Mouse (Mus musculus) embryonic facial prominence, embryonic 11.5 days (tissue): ENCODE data around the gene Cacna2d3. TPM values are rescaled to one million over a fixed set of nuclear protein-coding genes. Genes with fewer than 3 reads are reported as not detected.

Source experiments
- ATAC-seq: fragments of 200-750 bp; cut with Nextera tagmentation; replicated peaks from 2 replicates; pipeline ENCODE4 v1.8.0; 2017; ENCODE audit warnings: low read depth; ENCODE audit not compliant: insufficient number of reproducible peaks, low FRiP score, low TSS enrichment
- DNase-seq: peaks from one replicate; pipeline ENCODE4 v3.0.0-alpha.2; 2015; ENCODE audit warnings: low spot score
- H3K27ac ChIP-seq: fragments of 300-500 bp; sonication (generic); replicated peaks from 2 replicates; pipeline ENCODE4 v1.5.1; 2014; ENCODE audit warnings: mild to moderate bottlenecking, low read depth, low read length, control low read depth
- H3K27me3 ChIP-seq: fragments of 300-500 bp; sonication (generic); 2 replicates; pipeline ENCODE4 v1.6.1; 2014; ENCODE audit warnings: mild to moderate bottlenecking, low read length, moderate library complexity, mixed read lengths; ENCODE audit not compliant: control insufficient read depth, insufficient read depth
- H3K36me3 ChIP-seq: fragments of 300-500 bp; sonication (generic); replicated peaks from 2 replicates; pipeline ENCODE4 v1.6.1; 2014; ENCODE audit warnings: low read depth, mild to moderate bottlenecking, low read length, moderate library complexity, mixed read lengths; ENCODE audit not compliant: control insufficient read depth, insufficient read depth
- H3K4me1 ChIP-seq: fragments of 300-500 bp; sonication (generic); 2 replicates; pipeline ENCODE4 v1.6.1; 2014; ENCODE audit warnings: low read length, mixed read lengths; ENCODE audit not compliant: control insufficient read depth, insufficient read depth
- H3K4me2 ChIP-seq: fragments of 300-500 bp; sonication (generic); 2 replicates; pipeline ENCODE4 v1.6.1; 2014; ENCODE audit warnings: low read depth, mild to moderate bottlenecking, control low read depth, low read length, moderate library complexity
- H3K4me3 ChIP-seq: fragments of 300-500 bp; sonication (generic); 2 replicates; pipeline ENCODE4 v1.5.1; 2014; ENCODE audit warnings: low read depth, low read length, control low read depth
- H3K9ac ChIP-seq: fragments of 300-500 bp; sonication (generic); replicated peaks from 2 replicates; pipeline ENCODE4 v1.6.1; 2014; ENCODE audit warnings: mild to moderate bottlenecking, control low read depth, low read length
- H3K9me3 ChIP-seq: fragments of 300-500 bp; sonication (generic); replicated peaks from 2 replicates; pipeline ENCODE4 v1.6.1; 2016; ENCODE audit warnings: mild to moderate bottlenecking, low read length, inconsistent platforms, mixed read lengths; ENCODE audit not compliant: control insufficient read depth
- WGBS: fragments of 180-500 bp; shearing (Covaris S2); extraction: QIAGEN DNeasy Blood & Tissue Kit; methylation state at CpG from one replicate; pipeline ENCODE4 v1.1.7; 2014; 5-methylcytosine and 5-hydroxymethylcytosine counted together
- polyA plus RNA-seq: library from polyadenylated mRNA; unstranded; fragments of >200 nt; fragmentation: Nextera tagmentation; extraction: Ambion mirVana; gene quantifications from 2 replicates; pipeline ENCODE4 v1.2.1, GENCODE M21; 2014

Cacna2d3 gene
- polyA plus RNA-seq, 1 experiment from 2014 or later, result 4.0 TPM

GRCm38 (mm10) chr14:29575551-29575950, 146.1 kb downstream of the Cacna2d3 start:
- H3K4me1 ChIP-seq, result no peaks in the 10 kb centered on the region
- no peak for DNase-seq
- H3K27ac ChIP-seq, result no peak overlapping the region
- no peaks in the 10 kb centered on the region for H3K9me3 ChIP-seq
- no peak for ATAC-seq
- no peaks in the 10 kb centered on the region for H3K36me3 ChIP-seq
- no peak overlapping the region for H3K9ac ChIP-seq
- no peak overlapping the region for H3K4me3 ChIP-seq
- 65% methylated on average over 5 of the region's 5 CpGs for WGBS
- no peaks in the 10 kb centered on the region for H3K27me3 ChIP-seq
- H3K4me2 ChIP-seq, result no peak overlapping the region

DNA sequence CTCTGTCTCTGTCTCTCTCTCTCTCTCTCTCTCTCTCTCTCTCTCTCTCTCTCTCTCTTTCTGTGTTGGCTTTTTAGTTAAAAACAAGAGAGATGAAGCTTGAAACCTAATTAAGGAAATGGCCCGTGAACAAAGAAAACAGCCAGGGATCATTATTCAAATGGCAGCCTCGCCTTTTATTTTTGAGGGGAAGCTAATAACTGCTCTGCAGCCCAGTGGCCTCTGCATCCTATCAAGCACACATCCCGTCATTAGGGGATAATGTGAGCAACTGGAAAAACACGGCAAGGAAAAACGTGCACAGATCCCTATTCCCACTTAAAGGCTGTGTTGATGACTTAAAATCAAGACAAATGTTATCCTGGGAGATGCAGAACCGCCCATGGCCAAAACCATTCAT, 159.0 kb downstream of the Cacna2d3 start:
- H3K4me1 ChIP-seq, result no peaks in the 10 kb centered on the region
- ATAC-seq (no peak), DNase-seq (peak; percentile 2)
- WGBS, result 49% methylated on average over 6 of the region's 6 CpGs
- H3K9ac ChIP-seq, result no peak overlapping the region
- no peaks in the 10 kb centered on the region for H3K9me3 ChIP-seq
- no peaks in the 10 kb centered on the region for H3K36me3 ChIP-seq
- H3K4me2 ChIP-seq, result no peak overlapping the region
- H3K27ac ChIP-seq, result no peak overlapping the region
- H3K27me3 ChIP-seq, result no peaks in the 10 kb centered on the region
- no peak overlapping the region for H3K4me3 ChIP-seq

DNA sequence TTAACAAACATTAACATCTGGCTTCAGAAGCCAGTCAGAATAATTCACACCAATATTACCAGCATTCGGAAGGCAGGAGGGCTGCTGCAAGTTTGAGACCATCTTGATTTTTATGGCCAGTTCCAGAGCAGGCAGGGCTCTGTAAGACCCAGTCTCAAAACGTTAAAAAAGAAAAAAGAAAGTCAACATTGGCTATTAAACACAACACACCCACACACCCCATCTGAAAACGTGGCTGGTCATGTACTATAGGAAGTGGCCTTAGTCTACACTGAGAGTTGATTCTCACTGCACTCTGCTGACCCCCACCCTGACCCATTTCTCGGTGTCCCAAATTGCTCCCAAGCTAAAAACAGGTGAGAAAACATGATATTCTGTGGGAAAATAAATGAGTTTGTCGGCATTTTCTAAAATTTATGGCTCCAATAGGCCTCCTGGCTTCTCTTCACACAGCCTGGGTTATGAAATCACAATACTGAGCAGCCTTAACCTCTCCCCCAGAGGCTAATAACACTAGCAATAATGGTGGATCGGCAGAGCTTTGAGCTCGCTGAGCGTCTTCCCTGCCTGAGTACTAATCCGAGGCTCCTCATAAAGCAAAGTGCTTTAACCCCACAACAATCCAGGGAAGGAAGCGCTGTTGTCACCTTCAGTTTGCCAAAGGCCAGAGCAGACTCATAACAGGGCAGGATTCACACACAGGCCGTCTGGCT, 160.4 kb downstream of the Cacna2d3 start:
- Histone ChIP-seq H3K9ac (no peak overlapping the region), H3K9me3 (no peaks in the 10 kb centered on the region), H3K4me1 (no peaks in the 10 kb centered on the region), H3K4me3 (no peak overlapping the region), H3K36me3 (no peaks in the 10 kb centered on the region), H3K27me3 (no peaks in the 10 kb centered on the region), H3K4me2 (no peak overlapping the region), H3K27ac (no peak overlapping the region)
- no peak for ATAC-seq
- DNase-seq, result no peak
- 83% methylated on average over 11 of the region's 11 CpGs for WGBS

GRCm38 (mm10) chr14:29558440-29558839, 163.2 kb downstream of the Cacna2d3 start:
- 89% methylated on average over 8 of the region's 8 CpGs for WGBS
- ATAC-seq (no peak), DNase-seq (no peak)
- no peaks in the 10 kb centered on the region for H3K36me3 ChIP-seq
- no peak overlapping the region for H3K27ac ChIP-seq
- no peaks in the 10 kb centered on the region for H3K9me3 ChIP-seq
- H3K27me3 ChIP-seq, result no peaks in the 10 kb centered on the region
- no peak overlapping the region for H3K4me2 ChIP-seq
- no peak overlapping the region for H3K4me3 ChIP-seq
- H3K9ac ChIP-seq, result no peak overlapping the region
- H3K4me1 ChIP-seq, result no peaks in the 10 kb centered on the region

GRCm38 (mm10) chr14:29556152-29556551, 165.5 kb downstream of the Cacna2d3 start:
- 92% methylated on average over 3 of the region's 3 CpGs for WGBS
- no peak overlapping the region for H3K27ac ChIP-seq
- H3K9me3 ChIP-seq, result no peaks in the 10 kb centered on the region
- no peak overlapping the region for H3K9ac ChIP-seq
- ATAC-seq (no peak), DNase-seq (no peak)
- H3K4me3 ChIP-seq, result no peak overlapping the region
- no peaks in the 10 kb centered on the region for H3K36me3 ChIP-seq
- no peaks in the 10 kb centered on the region for H3K27me3 ChIP-seq
- H3K4me1 ChIP-seq, result no peaks in the 10 kb centered on the region
- H3K4me2 ChIP-seq, result no peak overlapping the region

GRCm38 (mm10) chr14:29552471-29552870, 169.2 kb downstream of the Cacna2d3 start:
- WGBS, result 85% methylated on average over 5 of the region's 5 CpGs
- H3K4me1 ChIP-seq, result no peaks in the 10 kb centered on the region
- no peaks in the 10 kb centered on the region for H3K36me3 ChIP-seq
- ATAC-seq (no peak), DNase-seq (no peak)
- no peak overlapping the region for H3K4me3 ChIP-seq
- H3K27ac ChIP-seq, result no peak overlapping the region
- no peaks in the 10 kb centered on the region for H3K9me3 ChIP-seq
- no peak overlapping the region for H3K4me2 ChIP-seq
- no peak overlapping the region for H3K9ac ChIP-seq
- no peaks in the 10 kb centered on the region for H3K27me3 ChIP-seq

DNA sequence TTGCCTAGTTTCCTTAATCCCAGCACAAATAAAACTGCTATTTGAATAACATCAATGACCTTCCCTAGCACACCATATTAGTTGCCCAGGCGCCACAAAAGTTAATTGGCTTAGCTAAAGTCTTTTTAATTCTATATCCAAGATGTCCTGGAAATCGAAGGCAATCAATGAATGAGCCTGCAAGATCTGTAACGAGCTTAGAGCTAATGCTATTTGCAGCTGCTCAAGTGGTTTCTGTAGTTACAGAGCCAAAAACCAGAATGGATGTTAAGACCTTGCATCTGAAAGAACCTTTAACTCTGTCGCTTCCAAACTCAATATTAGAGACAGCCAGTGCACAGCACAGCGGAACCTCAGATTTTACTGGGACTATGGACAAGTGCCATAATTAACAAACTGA, 173.0 kb downstream of the Cacna2d3 start:
- no peak overlapping the region for H3K4me3 ChIP-seq
- no peaks in the 10 kb centered on the region for H3K27me3 ChIP-seq
- DNase-seq (no peak), ATAC-seq (no peak)
- no peaks in the 10 kb centered on the region for H3K9me3 ChIP-seq
- no peak overlapping the region for H3K27ac ChIP-seq
- no peak overlapping the region for H3K9ac ChIP-seq
- H3K4me1 ChIP-seq, result no peaks in the 10 kb centered on the region
- no peaks in the 10 kb centered on the region for H3K36me3 ChIP-seq
- no peak overlapping the region for H3K4me2 ChIP-seq
- 77% methylated on average over 5 of the region's 5 CpGs for WGBS

- no peaks in the 10 kb centered on the region for H3K4me1 ChIP-seq
- H3K27me3 ChIP-seq, result no peaks in the 10 kb centered on the region
- no peak overlapping the region for H3K4me2 ChIP-seq
- 64% methylated on average over 3 of the region's 3 CpGs for WGBS
- no peaks in the 10 kb centered on the region for H3K36me3 ChIP-seq
- H3K9me3 ChIP-seq, result no peaks in the 10 kb centered on the region
- no peak for ATAC-seq
- DNase-seq, result peak; percentile 24
- no peak overlapping the region for H3K9ac ChIP-seq
- no peak overlapping the region for H3K27ac ChIP-seq
- H3K4me3 ChIP-seq, result no peak overlapping the region
Measured at GRCm38 (mm10) chr14:29530516-29530915, 191.1 kb downstream of the Cacna2d3 start.
